Mouse (Mus musculus) E14TG2a.4 (cell line): ENCODE data around the gene Galnt10.

ENCODE experiments used
- CTCF ChIP-seq: conservative IDR thresholded peaks from 2 replicates; pipeline ENCODE4 v1.5.1; 2014; ENCODE audit warnings: low read length
- NANOG ChIP-seq: IDR thresholded peaks from 2 replicates; pipeline ENCODE4 v1.6.1; 2014; ENCODE audit warnings: borderline replicate concordance, low read length, mixed read lengths
- POU5F1 ChIP-seq: IDR thresholded peaks from 2 replicates; pipeline ENCODE4 v1.6.1; 2014; ENCODE audit warnings: low read length, borderline replicate concordance

- TF ChIP-seq CTCF (no peak), NANOG (no peak), POU5F1 (no peak)
Measured at GRCm38 (mm10) chr11:57775868-57776267, 130.6 kb downstream of the Galnt10 start.
